Mouse (Mus musculus) CD4-positive, CD25-positive, alpha-beta regulatory T cell, adult 4 months (primary cell): Measurements from ENCODE around the gene Dbnl. TPM values are rescaled to one million over a fixed set of nuclear protein-coding genes. Genes with fewer than 3 reads are reported as not detected.
"Not testable (repeated sequence)": the region's sequence is repeated elsewhere in the genome, so short reads cannot be mapped to it uniquely, and the experiment has no call there.

ENCODE experiments used
- ATAC-seq: one replicate; pipeline ENCODE4 v1.8.0; 2017
- polyA plus RNA-seq, 2 experiments: library from polyadenylated mRNA; unstranded; fragments of 100-300 nt; shearing (Covaris generic); gene quantifications; one replicate each; pipeline ENCODE4 v1.2.1; 2017

Dbnl gene
- polyA plus RNA-seq, 2 experiments from 2014 or later = 121 to 155 TPM

DNA sequence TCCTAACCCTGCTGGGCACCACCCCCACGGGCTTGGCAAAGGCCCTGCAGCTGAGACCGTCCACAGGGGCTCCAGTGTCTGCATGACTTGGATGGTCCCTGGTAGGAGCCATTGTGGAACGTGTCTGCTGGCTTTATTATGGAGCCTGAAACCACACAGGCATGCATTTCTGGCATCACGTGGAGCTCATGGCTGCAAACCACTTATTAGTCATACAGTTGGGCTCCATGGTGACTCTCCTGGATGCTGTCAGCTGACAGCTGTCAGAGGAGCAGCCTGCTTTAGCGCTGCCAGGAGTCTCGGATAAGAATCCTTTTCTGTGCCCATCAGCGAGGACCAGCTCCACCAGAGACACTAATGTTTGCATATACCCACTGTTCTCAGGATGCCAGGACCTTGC is 7.4 kb downstream of the Dbnl start:
- ATAC-seq = no peak

DNA sequence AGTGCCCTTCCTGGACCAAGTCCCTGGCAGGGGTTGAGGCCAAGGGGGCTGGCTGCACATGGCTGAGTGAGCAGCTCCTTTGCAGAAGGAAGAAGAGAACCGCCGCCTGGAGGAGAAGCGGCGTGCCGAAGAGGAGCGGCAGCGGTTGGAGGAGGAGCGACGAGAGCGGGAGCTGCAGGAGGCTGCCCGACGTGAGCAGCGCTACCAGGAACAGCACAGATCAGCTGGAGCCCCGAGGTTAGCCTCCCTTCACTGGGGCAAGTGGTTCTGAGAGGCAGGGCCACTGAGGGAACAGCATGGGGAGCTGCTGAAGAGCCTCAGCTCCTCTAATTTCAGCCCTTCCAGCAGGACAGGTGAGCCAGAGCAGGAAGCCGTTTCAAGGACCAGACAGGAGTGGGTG is 8.7 kb downstream of the Dbnl start:
- no peak for ATAC-seq

DNA sequence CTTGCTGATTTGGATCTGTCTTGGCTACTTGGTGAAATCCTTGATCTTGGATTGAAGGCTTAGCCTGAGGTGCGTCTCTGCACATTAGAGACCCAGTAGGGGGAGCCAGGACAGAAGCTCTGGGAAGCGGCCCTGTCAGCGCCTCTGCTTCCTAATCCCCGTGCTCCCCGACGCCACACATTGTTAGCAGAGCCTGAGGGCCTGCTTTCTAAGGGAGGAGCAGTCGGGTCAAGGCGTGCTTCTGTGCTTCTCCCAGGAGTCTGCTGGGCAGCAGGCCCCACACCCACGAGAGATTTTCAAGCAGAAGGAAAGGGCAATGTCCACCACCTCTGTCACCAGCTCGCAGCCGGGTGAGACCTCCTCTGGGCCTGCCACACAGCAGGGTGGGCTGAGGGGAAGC is 9.1 kb downstream of the Dbnl start:
- no peak for ATAC-seq

DNA sequence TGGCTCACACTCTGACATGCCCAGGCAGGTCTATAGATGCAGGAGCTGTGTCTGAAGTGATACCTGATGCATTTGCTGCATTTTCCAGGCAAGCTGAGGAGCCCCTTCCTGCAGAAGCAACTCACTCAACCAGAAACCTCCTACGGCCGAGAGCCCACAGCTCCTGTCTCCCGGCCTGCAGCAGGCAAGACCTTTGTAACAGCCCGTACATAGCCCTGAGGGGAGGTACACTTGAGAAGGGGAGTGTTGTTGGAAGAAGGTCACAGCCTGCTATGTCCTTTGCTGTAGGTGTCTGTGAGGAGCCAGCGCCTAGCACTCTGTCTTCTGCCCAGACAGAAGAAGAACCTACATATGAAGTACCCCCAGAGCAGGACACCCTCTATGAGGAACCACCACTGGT is 9.6 kb downstream of the Dbnl start:
- no peak for ATAC-seq

DNA sequence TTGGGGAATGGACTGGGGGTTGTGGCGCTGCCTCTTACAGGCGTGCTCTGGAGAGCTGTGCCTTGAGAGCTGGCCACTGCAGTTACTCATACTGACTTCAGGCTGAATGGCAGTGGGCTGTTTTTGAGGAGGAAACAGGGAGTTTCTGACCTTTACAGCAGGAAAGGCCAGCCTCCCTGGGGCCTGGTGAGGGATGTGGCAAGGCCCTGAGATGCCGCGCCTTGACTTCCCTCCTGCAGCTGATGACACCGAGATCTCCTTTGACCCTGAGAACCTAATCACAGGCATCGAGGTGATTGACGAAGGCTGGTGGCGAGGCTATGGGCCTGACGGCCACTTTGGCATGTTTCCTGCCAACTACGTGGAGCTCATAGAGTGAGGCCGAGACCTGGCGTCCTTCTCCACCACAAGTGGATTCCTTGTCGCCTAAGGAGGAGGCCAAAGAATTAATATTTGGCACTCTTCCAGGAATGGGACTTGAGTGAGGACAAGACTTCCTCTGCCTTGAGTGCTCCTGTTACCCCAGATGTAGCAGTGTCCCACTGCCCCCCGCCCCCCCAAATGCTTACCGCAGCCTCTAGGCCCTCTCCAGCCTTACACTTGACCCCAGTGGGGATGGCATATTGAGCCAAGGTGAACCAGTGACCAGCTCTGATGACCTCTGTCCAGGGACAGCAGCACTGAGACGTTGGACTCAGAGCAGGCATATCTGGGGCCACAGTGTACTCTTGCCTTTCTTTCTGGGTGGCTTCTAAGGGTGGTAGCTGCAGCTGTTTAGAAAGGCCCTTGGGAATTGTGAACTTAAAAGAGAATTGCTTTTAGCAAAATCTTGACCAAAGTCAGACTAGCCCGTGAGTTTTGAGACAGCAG is 11.6 kb downstream of the Dbnl start:
- ATAC-seq = no peak

DNA sequence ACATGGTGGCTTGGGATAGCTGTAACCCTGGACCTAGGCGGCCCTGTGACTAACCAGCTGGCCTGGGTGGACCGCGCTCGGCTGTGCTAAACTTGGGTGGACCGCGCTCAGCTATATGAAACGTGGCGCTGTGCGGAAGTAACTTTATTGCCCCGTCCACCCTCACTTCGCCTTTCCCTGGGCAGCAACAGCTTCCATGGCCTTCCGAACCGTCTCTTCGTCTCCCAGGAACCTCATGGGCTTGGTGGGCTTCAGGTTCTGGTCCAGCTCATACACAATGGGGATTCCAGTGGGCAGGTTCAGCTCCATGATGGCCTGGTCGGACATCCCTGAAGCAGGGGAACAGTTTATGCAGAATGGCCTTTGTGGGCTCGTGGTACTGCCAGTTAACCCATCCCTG is 13.2 kb downstream of the Dbnl start:
- no peak for ATAC-seq

GRCm38 (mm10) chr11:5802005-5802404 is 13.7 kb downstream of the Dbnl start:
- ATAC-seq = no peak

- ATAC-seq = no peak
Observed at GRCm38 (mm10) chr11:5802457-5803217, 14.3 kb downstream of the Dbnl start.

DNA sequence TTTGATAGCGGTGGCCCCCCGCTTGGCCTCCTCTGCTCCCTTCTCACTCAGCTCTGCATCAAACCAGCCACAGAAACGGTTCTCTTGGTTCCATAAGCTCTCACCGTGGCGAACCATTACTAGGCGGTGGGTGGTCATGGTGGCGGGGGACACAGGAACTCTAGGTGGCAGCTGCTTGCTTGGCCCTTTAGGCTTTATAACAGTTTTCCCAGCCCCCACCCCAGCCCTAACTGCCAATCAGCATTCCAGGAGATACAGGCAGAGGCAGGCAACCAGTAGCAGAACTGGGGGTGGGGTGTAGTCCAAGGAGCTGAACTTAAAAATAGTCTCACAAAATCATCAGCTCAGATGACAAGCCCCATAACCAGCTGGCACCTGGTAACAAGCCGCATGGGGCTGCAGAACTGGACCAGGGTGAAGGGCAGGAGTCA is 15.3 kb downstream of the Dbnl start, which contains the start of gene Pgam2:
Gene Pgam2 (minus strand): TSS at position 183 of the 431 bp plus-strand sequence.
- ATAC-seq = no peak

- no peak for ATAC-seq
Observed at GRCm38 (mm10) chr11:5804174-5804573, 15.9 kb downstream of the Dbnl start.

DNA sequence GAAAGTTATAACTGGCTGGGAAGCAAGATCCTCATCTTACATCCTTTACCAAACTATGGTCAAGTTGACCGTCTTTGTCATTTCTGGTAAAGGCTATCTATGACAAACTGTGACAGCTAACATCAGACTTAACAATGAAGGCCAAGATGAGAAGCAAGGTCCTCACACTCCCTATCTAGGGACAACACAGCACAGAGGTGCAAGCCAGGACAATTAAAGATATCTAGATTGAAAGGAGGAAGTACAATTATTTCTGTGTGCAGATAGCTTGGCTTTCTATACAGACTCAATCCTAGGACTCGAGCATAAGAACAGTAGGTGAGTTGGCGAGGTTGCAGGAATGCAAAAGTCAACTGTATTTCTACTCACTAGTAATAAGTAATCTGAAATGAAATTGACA is 17.4 kb downstream of the Dbnl start:
- ATAC-seq = no peak

- ATAC-seq = no peak
Observed at GRCm38 (mm10) chr11:5807956-5808355, 19.7 kb downstream of the Dbnl start.

- not testable (repeated sequence) for ATAC-seq
Observed at GRCm38 (mm10) chr11:5809487-5809886, 21.2 kb downstream of the Dbnl start.

GRCm38 (mm10) chr11:5813381-5813780 is 25.1 kb downstream of the Dbnl start:
- no peak for ATAC-seq

- no peak for ATAC-seq
Observed at GRCm38 (mm10) chr11:5819223-5819622, 30.9 kb downstream of the Dbnl start.

GRCm38 (mm10) chr11:5825432-5825831 is 37.1 kb downstream of the Dbnl start:
- no peak for ATAC-seq

DNA sequence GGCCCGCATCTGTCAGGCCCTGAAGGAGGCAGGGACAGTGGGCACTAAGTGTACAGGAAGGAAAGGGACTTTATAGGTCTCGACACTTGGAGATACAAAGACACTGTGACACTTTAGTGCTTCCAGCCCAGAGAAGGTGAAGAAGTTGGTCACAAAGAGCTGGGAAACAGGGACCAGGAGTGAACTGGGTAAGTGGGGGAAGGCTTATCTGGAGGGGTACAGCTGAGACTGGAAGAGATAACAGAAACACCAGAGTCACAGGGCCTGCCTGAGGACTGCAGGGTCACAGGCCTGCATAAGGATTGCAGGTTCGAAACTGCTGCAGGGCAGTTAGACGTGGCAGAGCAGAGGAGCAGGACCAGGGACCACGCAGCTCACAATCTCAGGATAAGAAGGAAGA is 39.6 kb downstream of the Dbnl start:
- ATAC-seq = no peak

DNA sequence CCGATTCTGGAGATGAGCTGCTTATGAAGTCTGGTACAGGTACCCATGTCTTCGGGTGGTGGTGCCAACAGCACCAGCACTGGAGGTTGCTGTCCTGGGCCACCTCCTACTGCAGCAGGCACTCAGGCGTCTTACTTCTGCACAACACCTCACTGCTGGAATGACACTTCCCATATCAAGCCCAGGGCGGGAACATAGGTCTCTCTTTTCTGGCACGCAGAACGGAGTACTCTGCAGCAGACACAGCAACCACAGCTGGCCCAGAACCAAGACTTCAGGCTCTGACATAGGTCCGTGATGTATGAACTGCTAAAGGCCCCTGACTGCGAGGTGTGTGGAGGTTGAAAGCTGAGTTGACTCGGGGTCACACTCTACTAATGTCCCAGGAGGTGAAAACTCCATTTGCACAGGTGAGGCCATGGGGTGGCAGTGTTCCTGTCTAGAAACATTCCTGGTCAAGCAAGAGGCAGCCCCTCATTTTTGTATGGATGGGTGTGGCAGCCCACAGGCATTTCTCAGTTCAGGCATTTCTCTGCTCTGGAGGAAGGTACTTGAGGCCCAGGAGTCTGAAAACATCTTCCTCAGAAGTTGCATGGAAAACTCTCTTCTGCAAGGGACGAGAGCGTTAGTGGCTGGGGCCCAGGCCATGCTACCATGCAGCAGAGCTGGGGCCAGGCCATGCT is 40.4 kb downstream of the Dbnl start:
- no peak for ATAC-seq

GRCm38 (mm10) chr11:5829327-5829726 is 41.0 kb downstream of the Dbnl start:
- ATAC-seq = no peak

- no peak for ATAC-seq
Observed at GRCm38 (mm10) chr11:5834506-5834905, 46.2 kb downstream of the Dbnl start.

- ATAC-seq = no peak
Observed at GRCm38 (mm10) chr11:5835057-5835456, 46.8 kb downstream of the Dbnl start.

DNA sequence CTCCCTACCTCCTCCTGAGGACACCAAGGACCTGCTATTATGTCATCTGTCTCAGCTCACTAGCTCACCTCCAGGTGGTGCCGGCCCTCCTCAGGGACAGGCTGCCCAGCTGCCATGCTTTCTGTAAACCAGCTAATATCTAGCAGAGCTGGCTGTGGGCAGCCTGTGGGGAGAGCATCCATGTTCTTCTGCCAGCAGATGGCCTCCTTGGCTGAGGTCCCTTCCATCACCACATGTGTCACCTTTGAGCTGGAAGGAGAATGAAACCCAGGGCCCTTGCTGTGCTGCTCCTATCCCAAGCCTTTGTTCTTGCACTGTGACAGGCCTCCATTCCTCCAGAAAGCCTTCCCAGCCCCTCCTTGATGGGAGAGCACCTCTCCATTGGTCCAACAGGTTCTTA is 47.8 kb downstream of the Dbnl start:
- ATAC-seq = no peak
